Mouse (Mus musculus) neural tube, embryonic 11.5 days (tissue): ENCODE data around the gene Cyp2c40. TPM values are rescaled to one million over a fixed set of nuclear protein-coding genes. Genes with fewer than 3 reads are reported as not detected.

Experiments
- polyA plus RNA-seq: library from polyadenylated mRNA; unstranded; fragments of >200 nt; fragmentation: Nextera tagmentation; extraction: Ambion mirVana; gene quantifications from 2 replicates; pipeline ENCODE4 v1.2.1, GENCODE M21; 2014

The Cyp2c40 gene
- polyA plus RNA-seq, 1 experiment from 2014 or later = not detected

Other genes starting within 250 kb of the Cyp2c40 start
- not detected in 2 replicates for gene Cyp2c67, start 163.8 kb downstream of the Cyp2c40 start, polyA plus RNA-seq
- gene Cyp2c68, start 71.8 kb downstream of the Cyp2c40 start, polyA plus RNA-seq = not detected in 2 replicates
- not detected in 2 replicates for gene Cyp2c69, start 74.0 kb upstream of the Cyp2c40 start, polyA plus RNA-seq
- gene Cyp2c37, start 179.6 kb upstream of the Cyp2c40 start, polyA plus RNA-seq = not detected in 2 replicates